Mouse (Mus musculus): ENCODE data around the gene Ccng2. TPM values are rescaled to one million over a fixed set of nuclear protein-coding genes. Genes with fewer than 3 reads are reported as not detected.

Ccng2 gene
- polyA plus RNA-seq, 1 experiment, result 42.2 TPM

Other genes starting within 250 kb of the Ccng2 start
- gene Sowahb, start 222.2 kb upstream of the Ccng2 start, polyA plus RNA-seq (2012; rRNA removed), result 5.2 and 5.4 TPM in 2 replicates
- 140 and 147 TPM in 2 replicates for gene Sept11, start 173.8 kb upstream of the Ccng2 start, polyA plus RNA-seq (2012; rRNA removed)
- 178 and 179 TPM in 2 replicates for gene Ccni, start 60.8 kb upstream of the Ccng2 start, polyA plus RNA-seq (2012; rRNA removed)
- 0.63 and 0.64 TPM in 2 replicates for gene 2010109A12Rik, start 60.7 kb upstream of the Ccng2 start, polyA plus RNA-seq (2012; rRNA removed)